ENCODE assay signal across 15 mouse cellular contexts in genomic region chr17:15289062-15289461, GRCm38 (mm10).
"Had no signal": no experiment of that assay in that cellular context is flagged by ENCODE, and none has a peak within 500 bp of the region (broad histone marks: within the 10 kb centered on the region; RNA-seq: fewer than 3 reads in every experiment).

No protein-coding gene starts in this region.

- H3K27me3 ChIP-seq: kidney, embryonic 15.5 days; limb, embryonic 15.5 days; liver, embryonic 12.5 days; neural tube, embryonic 13.5 days had no signal

- ATAC-seq: liver, embryonic 12.5 days; midbrain, embryonic 16.5 days had no signal

- H3K9me3 ChIP-seq: kidney, embryonic 15.5 days; limb, embryonic 15.5 days; liver, embryonic 12.5 days; megakaryocyte, embryonic 14.5 days; neural tube, embryonic 13.5 days had no signal

- H3K4me3 ChIP-seq: kidney, embryonic 15.5 days; limb, embryonic 15.5 days; liver, embryonic 12.5 days; megakaryocyte, embryonic 14.5 days; neural tube, embryonic 13.5 days had no signal

- H3K27ac ChIP-seq: kidney, embryonic 15.5 days; limb, embryonic 15.5 days; liver, embryonic 12.5 days; macrophage; neural tube, embryonic 13.5 days had no signal

- H3K4me1 ChIP-seq: liver, embryonic 12.5 days had no signal

- H3K9ac ChIP-seq: kidney, embryonic 15.5 days; limb, embryonic 15.5 days; liver, embryonic 12.5 days; neural tube, embryonic 13.5 days had no signal

- H3K36me3 ChIP-seq: kidney, embryonic 15.5 days; limb, embryonic 15.5 days; liver, embryonic 12.5 days; neural tube, embryonic 13.5 days had no signal

- DNase-seq: kidney, adult 18-20 months; kidney, postnatal 36 days; layer of hippocampus, adult 9-11 months; layer of hippocampus, postnatal 36 days; retina, postnatal 1 day; right cerebral cortex, postnatal 4 days; spleen, adult 18-20 months had no signal

- H3K4me2 ChIP-seq: kidney, embryonic 15.5 days; limb, embryonic 15.5 days; liver, embryonic 12.5 days; midbrain, embryonic 11.5 days; neural tube, embryonic 13.5 days had no signal
